Mouse (Mus musculus) midbrain, embryonic 10.5 days (tissue): ENCODE results near the gene Olfr1390. TPM values are rescaled to one million over a fixed set of nuclear protein-coding genes. Genes with fewer than 3 reads are reported as not detected.
"Not testable (repeated sequence)": the region's sequence is repeated elsewhere in the genome, so short reads cannot be mapped to it uniquely, and the experiment has no call there.

ENCODE experiments used
- DNase-seq: peaks from one replicate; pipeline ENCODE4 v3.0.0-alpha.2; 2017; ENCODE audit warnings: low spot score
- H3K27ac ChIP-seq: fragments of 300-500 bp; sonication (generic); replicated peaks from 2 replicates; pipeline ENCODE4 v1.5.1; 2016; ENCODE audit warnings: mild to moderate bottlenecking
- H3K27me3 ChIP-seq: fragments of 300-500 bp; sonication (generic); 2 replicates; pipeline ENCODE4 v1.6.1; 2016; ENCODE audit warnings: low read depth, mild to moderate bottlenecking; ENCODE audit not compliant: poor library complexity, severe bottlenecking
- H3K36me3 ChIP-seq: fragments of 300-500 bp; sonication (generic); 2 replicates; pipeline ENCODE4 v1.6.1; 2016; ENCODE audit warnings: mild to moderate bottlenecking, moderate library complexity
- H3K4me1 ChIP-seq: fragments of 300-500 bp; sonication (generic); 2 replicates; pipeline ENCODE4 v1.6.1; 2016
- H3K4me3 ChIP-seq: fragments of 300-500 bp; sonication (generic); 2 replicates; pipeline ENCODE4 v1.5.1; 2016; ENCODE audit warnings: mild to moderate bottlenecking, moderate library complexity
- H3K9me3 ChIP-seq: fragments of 300-500 bp; sonication (generic); replicated peaks from 2 replicates; pipeline ENCODE4 v1.6.1; 2016; ENCODE audit warnings: mild to moderate bottlenecking
- WGBS: fragments of 180-500 bp; shearing (Covaris S2); methylation state at CpG from one replicate; pipeline ENCODE4 v1.1.7; 2016; 5-methylcytosine and 5-hydroxymethylcytosine counted together
- polyA plus RNA-seq: library from polyadenylated mRNA; unstranded; fragments of >200 nt; fragmentation: Nextera tagmentation; extraction: Ambion mirVana; gene quantifications from 2 replicates; pipeline ENCODE4 v1.2.1, GENCODE M21; 2016

The Olfr1390 gene
- not detected in 2 replicates for polyA plus RNA-seq

- Histone ChIP-seq H3K4me3 (no peak within 1 kb of the TSS), H3K9me3 (no peaks in the 10 kb centered on the region), H3K27me3 (no peaks in the 10 kb centered on the region), H3K27ac (no peak within 1 kb of the TSS), H3K4me1 (no peaks in the 10 kb centered on the region), H3K36me3 (no peaks in the 10 kb centered on the region)
- 93% methylated on average over 1 of the region's 1 CpGs for WGBS
- DNase-seq: no peak
These were observed at the start of gene Olfr1390 for GRCm38 (mm10) chr11:49334888-49335287. Olfr1390 (plus strand) TSS chr11:49335188.

GRCm38 (mm10) chr11:49287251-49287650 is 47.7 kb upstream of the Olfr1390 start:
- Histone ChIP-seq H3K27me3 (no peaks in the 10 kb centered on the region), H3K27ac (no peak overlapping the region), H3K4me3 (no peak overlapping the region), H3K4me1 (no peaks in the 10 kb centered on the region), H3K9me3 (no peaks in the 10 kb centered on the region; the same call in 1 of the 2 replicates), H3K36me3 (no peaks in the 10 kb centered on the region)
- 84% methylated on average over 2 of the region's 2 CpGs for WGBS
- DNase-seq: no peak

- Histone ChIP-seq H3K4me3 (no peak overlapping the region), H3K27me3 (no peaks in the 10 kb centered on the region), H3K27ac (no peak overlapping the region), H3K9me3 (no peaks in the 10 kb centered on the region), H3K36me3 (no peaks in the 10 kb centered on the region), H3K4me1 (no peaks in the 10 kb centered on the region)
- 82% methylated on average over 3 of the region's 3 CpGs for WGBS
- DNase-seq: no peak
These were observed 42.2 kb upstream of the Olfr1390 start for GRCm38 (mm10) chr11:49292777-49293176.

- no peak within 1 kb of the TSS for H3K4me3 ChIP-seq
- no peak within 1 kb of the TSS for H3K27ac ChIP-seq
- no peaks in the 10 kb centered on the region for H3K27me3 ChIP-seq
- H3K9me3 ChIP-seq: no peaks in the 10 kb centered on the region
- no peaks in the 10 kb centered on the region for H3K36me3 ChIP-seq
- no peak for DNase-seq
- H3K4me1 ChIP-seq: no peaks in the 10 kb centered on the region
These were observed 30.5 kb upstream of the Olfr1390 start, which contains the start of gene Olfr10 for GRCm38 (mm10) chr11:49304441-49304840. Olfr10 (plus strand) TSS chr11:49304741.

GRCm38 (mm10) chr11:49308547-49308946 is 26.4 kb upstream of the Olfr1390 start:
- WGBS: 78% methylated on average over 5 of the region's 5 CpGs
- DNase-seq, H3K27ac ChIP-seq: not testable (repeated sequence)

GRCm38 (mm10) chr11:49322442-49322841 is 12.5 kb upstream of the Olfr1390 start, which contains the start of gene Olfr1391:
Olfr1391 (plus strand) TSS chr11:49322742.
- Histone ChIP-seq H3K4me1 (no peaks in the 10 kb centered on the region), H3K9me3 (no peaks in the 10 kb centered on the region), H3K27ac (no peak within 1 kb of the TSS), H3K4me3 (no peak within 1 kb of the TSS), H3K27me3 (no peaks in the 10 kb centered on the region), H3K36me3 (no peaks in the 10 kb centered on the region)
- WGBS: 81% methylated on average over 2 of the region's 2 CpGs
- DNase-seq: no peak

More at GRCm38 (mm10) chr11:49308547-49308946, 26.4 kb upstream of the Olfr1390 start:
- not testable (repeated sequence) for H3K9me3 ChIP-seq, H3K4me1 ChIP-seq, H3K4me3 ChIP-seq, H3K36me3 ChIP-seq, H3K27me3 ChIP-seq

GRCm38 (mm10) chr11:49326726-49327125 is 8.3 kb upstream of the Olfr1390 start:
- Histone ChIP-seq H3K36me3 (no peaks in the 10 kb centered on the region), H3K27me3 (no peaks in the 10 kb centered on the region), H3K4me1 (no peaks in the 10 kb centered on the region), H3K27ac (no peak overlapping the region), H3K4me3 (no peak overlapping the region), H3K9me3 (no peaks in the 10 kb centered on the region)
- DNase-seq: no peak
- 85% methylated on average over 3 of the region's 3 CpGs for WGBS

- no peak overlapping the region for H3K27ac ChIP-seq
- no peaks in the 10 kb centered on the region for H3K36me3 ChIP-seq
- 78% methylated on average over 1 of the region's 1 CpGs for WGBS
- H3K27me3 ChIP-seq: no peaks in the 10 kb centered on the region
- no peak for DNase-seq
- H3K4me3 ChIP-seq: no peak overlapping the region
- no peaks in the 10 kb centered on the region for H3K4me1 ChIP-seq
- no peaks in the 10 kb centered on the region for H3K9me3 ChIP-seq
These were observed 5.3 kb upstream of the Olfr1390 start for GRCm38 (mm10) chr11:49329686-49330085.

- 75% methylated on average over 4 of the region's 4 CpGs for WGBS
These were observed 2.3 kb downstream of the Olfr1390 start for GRCm38 (mm10) chr11:49337150-49337832.

GRCm38 (mm10) chr11:49383133-49383532 is 48.1 kb downstream of the Olfr1390 start:
- Histone ChIP-seq H3K36me3 (no peaks in the 10 kb centered on the region), H3K27me3 (no peaks in the 10 kb centered on the region), H3K4me1 (no peaks in the 10 kb centered on the region), H3K9me3 (no peaks in the 10 kb centered on the region; the same call in 1 of the 2 replicates), H3K27ac (no peak overlapping the region), H3K4me3 (no peak overlapping the region)
- DNase-seq: no peak

More at GRCm38 (mm10) chr11:49337150-49337832, 2.3 kb downstream of the Olfr1390 start:
- H3K27me3 ChIP-seq: no peaks in the 10 kb centered on the region
- H3K36me3 ChIP-seq: no peaks in the 10 kb centered on the region
- no peak overlapping the region for H3K27ac ChIP-seq
- no peak for DNase-seq
- H3K9me3 ChIP-seq: no peaks in the 10 kb centered on the region
- H3K4me1 ChIP-seq: no peaks in the 10 kb centered on the region
- H3K4me3 ChIP-seq: no peak overlapping the region

GRCm38 (mm10) chr11:49386118-49386517 is 51.1 kb downstream of the Olfr1390 start:
- not testable (repeated sequence) for H3K4me3 ChIP-seq, H3K36me3 ChIP-seq, H3K9me3 ChIP-seq, H3K27ac ChIP-seq, DNase-seq, H3K27me3 ChIP-seq, H3K4me1 ChIP-seq
- 94% methylated on average over 7 of the region's 7 CpGs for WGBS
